Mouse (Mus musculus) neural tube, embryonic 12.5 days (tissue): ENCODE data around the gene Lrr1. TPM values are rescaled to one million over a fixed set of nuclear protein-coding genes. Genes with fewer than 3 reads are reported as not detected.

Experiments used
- ATAC-seq: fragments of 200-750 bp; cut with Nextera tagmentation; 2 replicates; pipeline ENCODE4 v1.8.0; 2017; ENCODE audit warnings: low read depth, mild to moderate bottlenecking, moderate TSS enrichment, moderate library complexity; ENCODE audit not compliant: low FRiP score
- H3K27ac ChIP-seq: fragments of 300-500 bp; sonication (generic); 2 replicates; pipeline ENCODE4 v1.5.1; 2016
- H3K27me3 ChIP-seq: fragments of 300-500 bp; sonication (generic); replicated peaks from 2 replicates; pipeline ENCODE4 v1.6.1; 2016; ENCODE audit warnings: mild to moderate bottlenecking
- H3K36me3 ChIP-seq: fragments of 300-500 bp; sonication (generic); 2 replicates; pipeline ENCODE4 v1.6.1; 2016; ENCODE audit warnings: mild to moderate bottlenecking
- H3K4me1 ChIP-seq: fragments of 300-500 bp; sonication (generic); 2 replicates; pipeline ENCODE4 v1.6.1; 2016
- H3K4me2 ChIP-seq: fragments of 300-500 bp; sonication (generic); replicated peaks from 2 replicates; pipeline ENCODE4 v1.6.1; 2016; ENCODE audit warnings: mild to moderate bottlenecking
- H3K4me3 ChIP-seq: fragments of 300-500 bp; sonication (generic); 2 replicates; pipeline ENCODE4 v1.5.1; 2016
- H3K9ac ChIP-seq: fragments of 300-500 bp; sonication (generic); 2 replicates; pipeline ENCODE4 v1.6.1; 2016; ENCODE audit warnings: mild to moderate bottlenecking
- H3K9me3 ChIP-seq: fragments of 300-500 bp; sonication (generic); 2 replicates; pipeline ENCODE4 v1.6.1; 2016; ENCODE audit warnings: mild to moderate bottlenecking
- WGBS: fragments of 180-500 bp; shearing (Covaris S2); methylation state at CpG from one replicate; pipeline ENCODE4 v1.1.7; 2016; 5-methylcytosine and 5-hydroxymethylcytosine counted together
- microRNA-seq: library from miRNA; unstranded; fragments of <30 nt; microRNA quantifications from one replicate; pipeline ENCODE4, GENCODE M21; 2017
- polyA plus RNA-seq: library from polyadenylated mRNA; unstranded; fragments of >200 nt; fragmentation: Nextera tagmentation; extraction: Ambion mirVana; gene quantifications from 2 replicates; pipeline ENCODE4 v1.2.1, GENCODE M21; 2016

Gene Lrr1
- polyA plus RNA-seq, 1 experiment from 2014 or later, result 13.8 TPM

DNA sequence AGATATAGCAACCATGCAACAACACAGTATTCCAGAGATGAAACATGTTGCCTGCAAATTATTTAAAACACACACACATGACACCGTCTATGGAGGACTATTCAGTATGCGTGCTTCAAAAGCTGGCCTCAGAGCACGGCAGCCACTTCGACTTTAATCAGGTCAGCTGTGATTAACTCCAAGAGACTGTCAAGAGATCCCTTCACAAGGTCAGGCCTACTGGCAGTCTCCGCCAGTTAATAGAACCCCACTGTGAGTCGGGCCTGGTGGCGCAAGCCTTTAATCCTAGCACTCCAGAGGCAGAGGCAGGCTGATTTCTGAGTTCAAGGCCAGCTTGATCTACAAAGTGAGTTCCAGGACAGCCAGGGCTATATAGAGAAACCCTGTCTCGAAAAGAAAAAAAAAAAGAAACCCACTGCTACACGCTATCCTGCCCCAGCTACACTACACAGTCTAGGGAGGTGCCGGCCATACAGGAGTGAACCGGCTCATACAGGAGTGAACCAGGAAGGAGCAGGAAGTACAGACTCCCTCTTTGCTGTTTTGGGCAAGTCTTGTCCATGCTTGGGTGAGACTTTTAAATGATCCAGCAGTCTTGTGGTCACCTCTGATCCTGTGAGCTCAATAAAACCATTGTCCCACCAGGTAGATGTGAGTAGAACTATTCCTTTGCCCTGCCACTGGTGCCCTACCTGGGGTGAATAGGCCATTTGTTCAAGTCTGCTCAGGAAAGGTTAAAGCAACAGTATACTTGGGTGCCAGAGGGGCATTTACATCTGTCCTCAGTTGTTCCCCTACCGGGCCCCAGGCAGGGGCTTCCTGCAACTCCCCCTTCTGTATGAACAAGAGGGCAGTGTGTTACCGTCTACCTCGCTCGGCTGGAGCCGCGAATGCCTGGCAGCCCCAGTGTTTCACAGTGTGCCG, 41.7 kb downstream of the Lrr1 start:
- Histone ChIP-seq H3K4me3 (no peak overlapping the region), H3K27ac (no peak overlapping the region), H3K4me1 (no peaks in the 10 kb centered on the region), H3K9me3 (no peaks in the 10 kb centered on the region), H3K36me3 (peaks cover 14% of the 10 kb centered on the region), H3K27me3 (no peaks in the 10 kb centered on the region), H3K9ac (no peak overlapping the region), H3K4me2 (no peak overlapping the region)
- WGBS, result 88% methylated on average over 18 of the region's 18 CpGs
- ATAC-seq, result no peak

DNA sequence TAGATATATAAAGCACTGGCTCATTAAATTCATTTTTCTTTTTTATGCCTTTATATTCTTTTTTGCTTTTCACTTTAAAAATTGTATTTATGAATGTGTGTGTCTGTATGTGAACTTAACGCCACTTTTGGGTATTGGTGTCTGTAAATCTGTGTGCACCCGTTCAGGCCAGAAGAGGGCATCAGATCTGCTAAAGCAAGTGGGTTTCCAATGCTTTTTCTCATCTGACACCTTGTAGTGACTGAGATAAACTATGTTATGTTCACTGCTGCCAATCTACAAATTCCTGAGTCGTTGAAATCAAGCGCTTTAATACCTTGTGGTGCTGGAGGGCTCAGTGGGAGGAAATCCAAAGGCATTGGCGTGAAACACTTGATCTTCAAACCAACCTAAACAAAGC, 42.4 kb downstream of the Lrr1 start:
- no peak overlapping the region for H3K4me2 ChIP-seq
- WGBS, result 87% methylated on average over 5 of the region's 5 CpGs

DNA sequence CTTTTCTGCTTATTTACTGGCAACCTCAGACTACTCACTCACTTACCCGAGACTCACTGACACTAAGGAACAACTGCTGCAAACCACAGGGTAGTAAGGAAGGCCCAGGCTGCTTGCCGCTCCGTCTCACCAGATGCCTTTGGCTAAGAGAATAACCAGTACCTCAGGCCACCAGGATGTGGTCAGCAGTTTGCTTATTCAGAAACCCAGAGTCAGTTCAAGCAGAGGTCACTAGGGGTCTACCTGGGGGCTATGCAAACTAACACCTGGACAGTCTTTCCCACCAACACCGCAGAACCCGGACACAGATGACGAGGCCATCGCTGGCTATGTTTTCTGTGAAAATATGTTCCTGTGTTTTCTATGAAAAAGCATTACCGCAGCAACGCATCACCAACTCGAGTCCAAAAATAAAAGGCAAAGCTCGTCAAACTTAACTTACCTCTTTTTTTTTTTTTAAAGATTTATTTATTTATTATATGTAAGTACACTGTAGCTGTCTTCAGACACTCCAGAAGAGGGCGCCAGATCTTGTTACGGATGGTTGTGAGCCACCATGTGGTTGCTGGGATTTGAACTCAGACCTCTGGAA, 44.7 kb downstream of the Lrr1 start:
- no peak for ATAC-seq
- no peak overlapping the region for H3K4me3 ChIP-seq
- no peak overlapping the region for H3K27ac ChIP-seq
- H3K9me3 ChIP-seq, result no peaks in the 10 kb centered on the region
- H3K4me2 ChIP-seq, result no peak overlapping the region
- 95% methylated on average over 13 of the region's 13 CpGs for WGBS
- H3K4me1 ChIP-seq, result no peaks in the 10 kb centered on the region
- H3K27me3 ChIP-seq, result no peaks in the 10 kb centered on the region
- no peak overlapping the region for H3K9ac ChIP-seq
- H3K36me3 ChIP-seq, result peaks cover 9% of the 10 kb centered on the region; the same call in 1 of the 2 replicates

More for the DNA sequence above, 42.4 kb downstream of the Lrr1 start:
- no peak for ATAC-seq
- Histone ChIP-seq H3K4me3 (no peak overlapping the region), H3K4me1 (no peaks in the 10 kb centered on the region), H3K9ac (no peak overlapping the region), H3K27me3 (no peaks in the 10 kb centered on the region), H3K36me3 (peaks cover 14% of the 10 kb centered on the region), H3K27ac (no peak overlapping the region), H3K9me3 (no peaks in the 10 kb centered on the region)

DNA sequence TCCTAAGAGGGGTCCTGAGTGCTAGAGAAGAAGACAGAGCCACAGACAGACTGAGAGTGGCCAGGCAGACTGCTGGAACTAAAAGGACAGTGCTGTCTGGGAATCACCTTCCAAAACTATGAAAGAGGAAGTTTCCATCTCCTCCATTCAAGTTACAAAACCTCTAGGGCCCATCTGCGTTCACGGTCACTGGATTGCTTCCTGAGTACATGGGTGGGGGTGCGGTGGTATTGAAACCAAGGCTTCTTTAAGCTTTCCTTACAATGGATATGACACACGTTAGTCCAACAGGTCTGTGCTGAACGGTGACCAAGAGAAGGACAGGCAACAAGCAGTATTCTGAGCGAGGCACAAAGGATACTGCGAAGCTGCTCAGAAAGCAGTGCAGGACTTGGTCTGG, 45.8 kb downstream of the Lrr1 start:
- ATAC-seq, result no peak
- Histone ChIP-seq H3K4me3 (no peak overlapping the region), H3K27ac (no peak overlapping the region), H3K27me3 (no peaks in the 10 kb centered on the region), H3K4me1 (no peaks in the 10 kb centered on the region), H3K4me2 (no peak overlapping the region), H3K9me3 (no peaks in the 10 kb centered on the region), H3K36me3 (peaks cover 13% of the 10 kb centered on the region; the same call in 1 of the 2 replicates), H3K9ac (no peak overlapping the region)
- WGBS, result 90% methylated on average over 7 of the region's 7 CpGs

DNA sequence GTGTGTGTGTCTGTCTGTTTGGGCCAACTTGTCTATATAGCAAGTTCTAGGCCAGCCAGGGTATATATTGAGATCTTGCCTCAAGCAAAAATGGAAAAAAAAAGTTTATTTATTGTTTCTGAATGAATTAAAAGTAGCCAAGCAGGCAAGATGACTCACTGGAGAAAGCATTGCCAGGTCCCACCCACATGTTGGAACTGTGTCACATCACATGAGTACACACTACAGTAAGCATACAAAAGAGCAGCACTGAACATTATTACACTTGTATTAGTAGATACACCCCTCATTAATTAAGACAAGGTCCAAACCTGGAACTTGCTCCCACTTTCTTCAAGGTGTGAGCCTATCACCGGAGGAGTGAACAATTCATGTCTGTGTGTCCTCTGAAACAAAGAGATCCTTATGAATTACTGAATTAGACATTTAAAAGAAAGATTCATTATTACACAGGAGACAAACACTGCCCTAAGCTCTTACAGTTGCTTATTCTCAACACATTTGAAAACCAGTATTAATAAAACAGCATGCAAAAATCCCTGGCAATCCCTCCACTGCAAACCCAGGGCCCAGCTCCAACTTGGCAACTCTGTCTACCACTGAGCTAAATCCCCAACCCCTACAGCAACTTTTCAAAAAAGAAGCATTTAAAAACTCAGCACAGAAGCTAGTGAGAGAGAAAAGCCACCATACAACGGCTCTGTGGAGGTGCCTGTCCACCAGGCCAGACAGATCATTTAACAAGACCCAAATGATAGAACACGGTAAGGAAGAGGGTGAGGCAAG, 46.6 kb downstream of the Lrr1 start:
- H3K9me3 ChIP-seq, result no peaks in the 10 kb centered on the region
- H3K4me2 ChIP-seq, result no peak overlapping the region
- no peak overlapping the region for H3K4me3 ChIP-seq
- H3K4me1 ChIP-seq, result no peaks in the 10 kb centered on the region
- no peak for ATAC-seq
- 93% methylated on average over 3 of the region's 3 CpGs for WGBS
- no peaks in the 10 kb centered on the region for H3K27me3 ChIP-seq
- H3K27ac ChIP-seq, result no peak overlapping the region
- peaks cover 17% of the 10 kb centered on the region; the same call in 1 of the 2 replicates for H3K36me3 ChIP-seq
- no peak overlapping the region for H3K9ac ChIP-seq

DNA sequence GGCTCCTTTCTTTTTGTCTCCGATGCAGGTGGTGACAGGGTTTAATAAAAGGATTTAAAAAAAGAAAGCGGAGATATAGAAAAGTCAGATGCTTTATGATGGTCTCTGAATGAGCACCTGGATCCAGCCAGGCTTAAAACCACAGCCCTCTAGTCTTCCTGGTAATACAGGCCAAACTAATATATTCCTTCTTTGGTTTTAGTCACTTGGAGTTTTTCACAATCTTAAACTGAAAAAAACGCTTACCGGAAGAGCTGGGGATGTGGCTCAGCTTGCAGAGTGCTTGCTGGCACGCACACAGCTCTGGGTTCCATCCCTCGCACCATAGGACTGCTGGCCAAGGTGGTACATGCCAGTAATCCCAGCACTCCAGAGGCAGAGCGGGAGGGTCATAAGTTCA, 48.0 kb downstream of the Lrr1 start:
- 94% methylated on average over 7 of the region's 7 CpGs for WGBS
- no peak overlapping the region for H3K27ac ChIP-seq
- H3K36me3 ChIP-seq, result peaks cover 24% of the 10 kb centered on the region; the same call in 1 of the 2 replicates
- H3K4me1 ChIP-seq, result no peaks in the 10 kb centered on the region
- no peak overlapping the region for H3K9ac ChIP-seq
- no peak overlapping the region for H3K4me3 ChIP-seq
- H3K4me2 ChIP-seq, result no peak overlapping the region
- H3K27me3 ChIP-seq, result no peaks in the 10 kb centered on the region
- H3K9me3 ChIP-seq, result no peaks in the 10 kb centered on the region
- no peak for ATAC-seq

DNA sequence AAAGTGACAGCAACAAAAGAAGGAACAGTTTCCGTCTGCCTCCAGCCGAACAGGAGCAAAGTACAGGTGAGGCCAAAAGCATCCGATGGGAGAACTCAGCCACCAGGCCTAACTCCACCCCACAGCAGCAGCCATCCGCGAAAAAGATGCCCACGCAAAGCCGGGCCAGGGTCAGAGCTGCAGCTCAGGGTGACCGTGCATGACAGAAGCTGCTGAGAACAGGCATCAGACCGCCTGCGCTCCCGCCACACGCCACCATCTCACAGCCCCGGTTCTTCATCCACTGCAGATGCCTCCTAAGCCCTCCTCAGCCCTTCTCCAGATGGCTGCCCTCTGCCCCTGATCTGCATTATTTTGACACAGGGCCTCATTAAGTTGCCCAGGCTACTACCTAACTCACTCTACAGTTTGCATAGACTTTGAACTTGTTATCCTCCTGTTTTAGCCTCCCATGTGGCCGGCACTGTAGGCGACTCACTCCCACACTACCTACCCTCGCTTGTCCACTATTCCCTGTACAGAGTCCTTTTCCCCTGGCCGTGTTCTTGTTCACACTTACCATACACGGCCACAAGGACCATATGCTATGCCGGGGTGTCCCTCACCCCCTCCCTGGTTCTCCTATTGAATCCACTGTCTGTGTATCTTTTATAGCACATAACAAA, 52.1 kb downstream of the Lrr1 start:
- H3K27me3 ChIP-seq, result no peaks in the 10 kb centered on the region
- no peak for ATAC-seq
- H3K4me1 ChIP-seq, result no peaks in the 10 kb centered on the region
- no peak overlapping the region for H3K4me2 ChIP-seq
- H3K36me3 ChIP-seq, result peaks cover 15% of the 10 kb centered on the region; the same call in 1 of the 2 replicates
- 92% methylated on average over 19 of the region's 19 CpGs for WGBS
- no peak overlapping the region for H3K9ac ChIP-seq
- no peak overlapping the region for H3K27ac ChIP-seq
- no peaks in the 10 kb centered on the region for H3K9me3 ChIP-seq
- no peak overlapping the region for H3K4me3 ChIP-seq

DNA sequence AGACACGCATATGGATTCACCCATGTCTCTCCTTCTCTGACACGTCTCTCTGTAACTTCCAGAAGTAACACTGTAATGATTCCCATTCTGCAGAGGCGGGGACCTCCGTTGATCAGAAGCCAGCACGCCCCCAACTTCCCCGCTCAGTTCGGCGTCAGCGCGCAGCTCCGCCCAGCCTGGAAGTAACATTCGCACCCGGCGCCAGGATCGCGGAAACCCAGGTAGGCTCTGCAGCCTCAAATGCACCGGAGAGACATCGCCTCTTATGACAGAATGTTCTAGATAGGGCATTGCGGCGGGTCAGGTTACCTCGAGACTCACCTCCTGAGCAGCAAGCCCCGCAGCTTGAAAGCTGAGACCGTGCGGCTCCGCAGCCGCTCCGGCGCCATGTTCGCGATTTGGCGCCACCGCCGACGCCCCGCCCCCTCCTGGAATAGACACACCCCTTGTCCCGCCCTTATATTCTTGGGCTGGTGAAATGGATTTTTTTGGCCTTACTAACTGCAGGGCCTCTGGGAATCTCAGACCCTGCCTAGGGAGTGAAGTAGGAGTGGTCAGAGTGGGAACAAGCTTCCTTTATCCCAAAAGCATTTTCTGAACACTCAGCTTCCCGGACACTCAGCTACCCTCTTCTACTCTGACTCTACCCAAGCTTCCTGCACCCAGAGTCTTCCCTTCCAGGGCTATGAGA, 59.3 kb downstream of the Lrr1 start, which contains the start of gene Pole2:
Gene Pole2, minus strand, starts transcription at position 420 of the 691 bp plus-strand sequence.
- Histone ChIP-seq H3K4me1 (no peaks in the 10 kb centered on the region), H3K27me3 (no peaks in the 10 kb centered on the region), H3K9me3 (no peaks in the 10 kb centered on the region), H3K9ac (peak within 1 kb of the TSS; percentile 18), H3K27ac (no peak within 1 kb of the TSS), H3K4me3 (peak within 1 kb of the TSS; percentile 47), H3K36me3 (no peaks in the 10 kb centered on the region), H3K4me2 (peak within 1 kb of the TSS; percentile 63)
- under 1% methylated on average over 37 of the region's 37 CpGs for WGBS
- ATAC-seq, result peak; percentile 92

Small RNA genes within 50 kb of the gene (microRNA-seq; reads per million reads assigned to microRNA genes)
- gene Gm47287 (not detected), gene Gm47295 (0.87 reads per million)

Other genes starting within 250 kb of the Lrr1 start
- 1,233 and 1,267 TPM in 2 replicates for gene Rps29, start 9.6 kb upstream of the Lrr1 start, polyA plus RNA-seq
- gene Rpl36al, start 15.3 kb downstream of the Lrr1 start, polyA plus RNA-seq, result 443 and 444 TPM in 2 replicates
- gene Mgat2, start 15.3 kb downstream of the Lrr1 start, polyA plus RNA-seq, result 50.7 and 51.2 TPM in 2 replicates
- gene Gm49383, start 28.3 kb downstream of the Lrr1 start, polyA plus RNA-seq, result 26.6 and 27.6 TPM in 2 replicates
- gene Dnaaf2, start 29.6 kb downstream of the Lrr1 start, polyA plus RNA-seq, result 11.7 and 12.1 TPM in 2 replicates
- gene Gm49384, start 35.5 kb downstream of the Lrr1 start, polyA plus RNA-seq, result 21.0 and 22.7 TPM in 2 replicates
- gene Pole2, start 59.4 kb downstream of the Lrr1 start, polyA plus RNA-seq, result 14.0 and 15.6 TPM in 2 replicates
- gene Klhdc1, start 72.4 kb downstream of the Lrr1 start, polyA plus RNA-seq, result 5.7 TPM in 2 replicates
- 286 TPM in 2 replicates for gene Klhdc2, start 127.9 kb downstream of the Lrr1 start, polyA plus RNA-seq
- 89.2 and 96.3 TPM in 2 replicates for gene Nemf, start 188.4 kb downstream of the Lrr1 start, polyA plus RNA-seq
- gene Arf6, start 203.3 kb downstream of the Lrr1 start, polyA plus RNA-seq, result 57.6 and 60.3 TPM in 2 replicates
- gene Gm9887, start 203.6 kb downstream of the Lrr1 start, polyA plus RNA-seq, result 2.0 and 2.4 TPM in 2 replicates